Mouse (Mus musculus) erythroblast, embryonic 14.5 days (primary cell): Measurements from ENCODE around the gene Alg6. TPM values are rescaled to one million over a fixed set of nuclear protein-coding genes. Genes with fewer than 3 reads are reported as not detected.

Experiments
- H3K27me3 ChIP-seq: 2 replicates; pipeline ENCODE4 v1.6.1; 2012; ENCODE audit warnings: inconsistent platforms; ENCODE audit not compliant: control insufficient read depth
- H3K36me3 ChIP-seq: 2 replicates; pipeline ENCODE4 v1.6.1; 2012; ENCODE audit warnings: mild to moderate bottlenecking, inconsistent platforms; ENCODE audit not compliant: control insufficient read depth
- H3K4me1 ChIP-seq: 2 replicates; pipeline ENCODE4 v1.6.1; 2012; ENCODE audit warnings: inconsistent platforms; ENCODE audit not compliant: control insufficient read depth
- H3K4me3 ChIP-seq: replicated peaks from 2 replicates; pipeline ENCODE3; 2012; ENCODE audit warnings: moderate library complexity, mild to moderate bottlenecking, inconsistent platforms
- H3K9me3 ChIP-seq: 2 replicates; pipeline ENCODE4 v1.6.1; 2012; ENCODE audit warnings: low read length, inconsistent platforms, mixed read lengths; ENCODE audit not compliant: control insufficient read depth
- GATA1 ChIP-seq: IDR thresholded peaks from 2 replicates; pipeline ENCODE4 v1.6.1; 2012; ENCODE audit warnings: low read length, inconsistent platforms, mixed read lengths
- TAL1 ChIP-seq: IDR thresholded peaks from 3 replicates; pipeline ENCODE4 v1.6.1; 2012; ENCODE audit warnings: low read length, inconsistent platforms, mixed read lengths
- polyA plus RNA-seq: library from polyadenylated mRNA; stranded (reverse); fragments of >175 nt; gene quantifications from 2 replicates; pipeline ENCODE4 v1.2.3, GENCODE M21; 2012

The Alg6 gene
- 0.02 TPM in 1 of 2 replicates, not detected in the other for polyA plus RNA-seq

- peaks cover 25% of the 10 kb centered on the region for H3K4me1 ChIP-seq
- H3K4me3 ChIP-seq = peak within 1 kb of the TSS; percentile 94
- no peaks in the 10 kb centered on the region for H3K27me3 ChIP-seq
- H3K9me3 ChIP-seq = no peaks in the 10 kb centered on the region
- TF ChIP-seq TAL1 (no peak), GATA1 (no peak)
- peaks cover 15% of the 10 kb centered on the region for H3K36me3 ChIP-seq
These were observed at the start of gene Alg6 for GRCm38 (mm10) chr4:99714904-99715782. Alg6 (plus strand) TSS chr4:99715664.

- TF ChIP-seq TAL1 = no peak
- TF ChIP-seq GATA1 = no peak
- Histone ChIP-seq H3K27me3 (peaks cover 3% of the 10 kb centered on the region), H3K4me3 (no peak overlapping the region), H3K36me3 (no peaks in the 10 kb centered on the region), H3K4me1 (no peaks in the 10 kb centered on the region), H3K9me3 (no peaks in the 10 kb centered on the region)
These were observed 45.1 kb upstream of the Alg6 start for GRCm38 (mm10) chr4:99670203-99670851.

DNA sequence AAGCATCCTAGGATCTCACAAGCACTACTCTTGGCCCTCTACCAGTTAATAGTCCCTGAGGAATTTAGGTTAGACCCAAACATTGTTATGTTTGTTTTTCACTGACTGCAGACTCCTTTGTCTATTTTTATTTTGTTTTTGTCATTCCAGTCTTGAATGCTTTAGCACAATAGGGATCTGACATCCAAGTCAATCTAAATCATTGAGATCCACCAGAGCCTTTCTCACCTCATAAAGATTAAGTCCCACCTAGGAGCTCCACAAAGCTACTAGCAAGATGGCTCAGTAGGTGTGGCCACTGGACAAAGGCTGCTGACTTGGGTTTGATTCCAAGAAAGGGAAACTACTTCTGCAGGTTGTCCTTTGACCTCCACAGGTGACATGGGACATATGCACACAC is 40.3 kb upstream of the Alg6 start:
- H3K9me3 ChIP-seq = no peaks in the 10 kb centered on the region
- TF ChIP-seq TAL1 = no peak
- no peak for TF ChIP-seq GATA1
- H3K4me3 ChIP-seq = no peak overlapping the region
- no peaks in the 10 kb centered on the region; the same call in 1 of the 2 replicates for H3K27me3 ChIP-seq
- H3K4me1 ChIP-seq = no peaks in the 10 kb centered on the region
- H3K36me3 ChIP-seq = no peaks in the 10 kb centered on the region

GRCm38 (mm10) chr4:99683941-99684340 is 31.5 kb upstream of the Alg6 start:
- Histone ChIP-seq H3K36me3 (no peaks in the 10 kb centered on the region), H3K4me3 (no peak overlapping the region), H3K27me3 (no peaks in the 10 kb centered on the region), H3K4me1 (no peaks in the 10 kb centered on the region), H3K9me3 (no peaks in the 10 kb centered on the region)
- TF ChIP-seq TAL1 (no peak), GATA1 (no peak)

DNA sequence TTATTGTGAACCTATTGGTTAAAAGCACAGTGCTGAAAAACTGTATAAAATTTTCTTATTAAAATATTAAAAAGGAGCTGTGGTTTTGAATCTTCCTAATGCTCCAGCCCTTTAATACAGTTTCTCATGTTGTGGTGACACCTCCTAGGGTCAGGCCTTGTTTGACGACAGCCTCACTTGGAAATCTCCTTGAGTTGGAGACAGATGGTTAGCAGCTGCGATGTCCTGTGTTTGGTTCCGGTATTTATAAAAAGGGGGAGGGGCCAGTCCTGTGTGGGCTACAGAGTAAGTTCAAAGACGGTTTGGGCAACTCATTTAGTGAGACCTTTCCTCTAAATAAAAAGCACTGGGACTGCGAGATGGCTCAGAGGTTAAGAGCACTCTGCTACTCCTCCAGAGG is 29.2 kb upstream of the Alg6 start:
- Histone ChIP-seq H3K4me1 (no peaks in the 10 kb centered on the region), H3K4me3 (no peak overlapping the region), H3K36me3 (no peaks in the 10 kb centered on the region), H3K27me3 (no peaks in the 10 kb centered on the region), H3K9me3 (no peaks in the 10 kb centered on the region)
- TF ChIP-seq GATA1 = no peak
- TF ChIP-seq TAL1 = no peak

GRCm38 (mm10) chr4:99712583-99713183 is 2.8 kb upstream of the Alg6 start:
- H3K9me3 ChIP-seq = no peaks in the 10 kb centered on the region
- H3K4me3 ChIP-seq = no peak overlapping the region
- H3K4me1 ChIP-seq = peaks cover 21% of the 10 kb centered on the region
- no peaks in the 10 kb centered on the region for H3K36me3 ChIP-seq
- no peak for TF ChIP-seq TAL1
- no peaks in the 10 kb centered on the region for H3K27me3 ChIP-seq

DNA sequence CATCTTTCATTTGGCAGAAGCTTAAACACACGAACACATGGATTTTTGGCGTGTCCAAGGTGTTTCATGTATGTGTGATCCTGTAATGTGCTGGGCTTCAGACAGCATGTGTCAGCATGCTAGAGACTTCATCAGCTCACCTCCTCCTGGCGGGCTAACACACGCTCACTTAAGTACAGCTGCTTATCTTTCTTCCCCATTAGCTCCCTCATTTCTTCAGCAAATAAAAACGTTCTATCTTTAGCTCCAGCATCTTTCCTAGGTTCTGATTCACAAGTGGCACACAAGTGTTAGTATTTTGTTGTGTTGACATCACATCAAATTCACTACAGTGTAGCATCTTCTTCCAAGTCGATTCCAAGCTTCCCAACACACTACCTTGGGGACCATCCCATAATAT is 1.5 kb upstream of the Alg6 start:
- peaks cover 6% of the 10 kb centered on the region for H3K36me3 ChIP-seq
- H3K4me1 ChIP-seq = peaks cover 25% of the 10 kb centered on the region
- no peak for TF ChIP-seq TAL1
- TF ChIP-seq GATA1 = no peak
- H3K27me3 ChIP-seq = no peaks in the 10 kb centered on the region
- H3K9me3 ChIP-seq = no peaks in the 10 kb centered on the region
- no peak overlapping the region for H3K4me3 ChIP-seq

DNA sequence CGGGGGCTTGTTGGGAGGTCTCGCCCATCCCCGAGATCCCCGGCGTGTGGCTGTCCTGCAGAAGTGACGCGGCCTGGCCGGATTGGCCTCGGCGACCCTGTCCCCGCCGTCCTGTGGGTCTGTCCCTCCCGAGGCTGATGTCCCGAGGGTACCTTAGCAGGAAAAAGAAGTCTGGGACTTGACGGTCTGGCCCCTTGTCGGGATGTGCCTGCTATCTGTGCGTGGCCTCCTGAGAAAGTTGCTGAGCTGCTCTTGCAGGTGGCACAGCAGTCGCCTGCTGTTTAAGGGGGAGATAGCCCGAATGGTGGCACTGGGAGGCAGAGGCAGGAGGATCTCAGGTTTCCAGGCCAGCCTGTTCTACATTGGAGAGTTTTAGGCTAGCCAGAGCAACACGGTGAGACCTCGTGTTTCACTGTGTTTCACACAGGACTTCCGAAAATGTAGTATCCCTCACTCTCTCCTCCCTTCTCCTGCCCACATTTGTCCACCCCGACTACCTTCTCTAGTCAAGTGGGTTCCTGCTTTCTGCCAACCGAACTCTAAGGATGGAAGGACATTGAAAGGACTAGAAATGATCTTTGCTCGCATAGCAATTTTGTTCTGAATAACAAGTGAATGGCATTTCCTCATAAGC is 436 bp downstream of the Alg6 start:
- TF ChIP-seq GATA1 = no peak
- TF ChIP-seq TAL1 = no peak

GRCm38 (mm10) chr4:99717905-99718304 is 2.4 kb downstream of the Alg6 start:
- H3K27me3 ChIP-seq = no peaks in the 10 kb centered on the region
- TF ChIP-seq TAL1 (no peak), GATA1 (no peak)
- no peaks in the 10 kb centered on the region for H3K9me3 ChIP-seq
- H3K36me3 ChIP-seq = peaks cover 32% of the 10 kb centered on the region
- peaks cover 25% of the 10 kb centered on the region for H3K4me1 ChIP-seq
- H3K4me3 ChIP-seq = no peak overlapping the region

More for the DNA sequence above, 436 bp downstream of the Alg6 start:
- Histone ChIP-seq H3K27me3 (no peaks in the 10 kb centered on the region), H3K36me3 (peaks cover 21% of the 10 kb centered on the region), H3K4me1 (peaks cover 25% of the 10 kb centered on the region), H3K9me3 (no peaks in the 10 kb centered on the region), H3K4me3 (peak overlapping the region; percentile 94)
